Mouse (Mus musculus) hindbrain, postnatal 0 days (tissue): ENCODE measurements at regions not wholly inside any gene's neighbourhood (a gene's known extent, or its start where the extent isn't known, plus 50 kb on each side); places are given as distances from the start of the nearest gene placed in this dataset.
A peak's percentile ranks its signal among the peaks of the same experiment; 100 is the strongest.

ENCODE experiments used
- ATAC-seq: fragments of 200-750 bp; cut with Nextera tagmentation; 2 replicates; pipeline ENCODE4 v1.8.0; 2017; ENCODE audit warnings: mild to moderate bottlenecking, moderate TSS enrichment, moderate library complexity
- DNase-seq: peaks from one replicate; pipeline ENCODE4 v3.0.0-alpha.2; 2015; ENCODE audit warnings: low spot score
- H3K27ac ChIP-seq: fragments of 300-500 bp; sonication (generic); 2 replicates; pipeline ENCODE4 v1.5.1; 2014; ENCODE audit warnings: mild to moderate bottlenecking
- H3K27me3 ChIP-seq: fragments of 300-500 bp; sonication (generic); 2 replicates; pipeline ENCODE4 v1.6.1; 2014; ENCODE audit warnings: low read length, mixed read lengths; ENCODE audit not compliant: insufficient read depth
- H3K36me3 ChIP-seq: fragments of 300-500 bp; sonication (generic); 2 replicates; pipeline ENCODE4 v1.6.1; 2014; ENCODE audit warnings: low read length, mixed read lengths; ENCODE audit not compliant: insufficient read depth
- H3K4me1 ChIP-seq: fragments of 300-500 bp; sonication (generic); 2 replicates; pipeline ENCODE4 v1.6.1; 2014; ENCODE audit warnings: antibody characterized with exemption, low read length, mixed read lengths; ENCODE audit not compliant: insufficient read depth
- H3K4me2 ChIP-seq: fragments of 300-500 bp; sonication (generic); 2 replicates; pipeline ENCODE4 v1.6.1; 2014; ENCODE audit warnings: low read depth, mild to moderate bottlenecking, low read length, moderate library complexity, mixed read lengths
- H3K4me3 ChIP-seq: fragments of 300-500 bp; sonication (generic); 2 replicates; pipeline ENCODE4 v1.5.1; 2014; ENCODE audit warnings: low read length
- H3K9ac ChIP-seq: fragments of 300-500 bp; sonication (generic); replicated peaks from 2 replicates; pipeline ENCODE4 v1.6.1; 2014; ENCODE audit warnings: mild to moderate bottlenecking, low read length, moderate library complexity, mixed read lengths
- H3K9me3 ChIP-seq: fragments of 300-500 bp; sonication (generic); 2 replicates; pipeline ENCODE4 v1.6.1; 2016; ENCODE audit warnings: low read length, mixed read lengths
- CTCF ChIP-seq: IDR thresholded peaks from 2 replicates; pipeline ENCODE4 v1.5.1; 2016; ENCODE audit warnings: antibody characterized with exemption, control low read depth, low read depth
- whole genome bisulfite sequencing: fragments of 180-500 bp; shearing (Covaris S2); extraction: QIAGEN DNeasy Blood & Tissue Kit; methylation state at CpG from one replicate; pipeline ENCODE4 v1.1.7; 2014; 5-methylcytosine and 5-hydroxymethylcytosine counted together

GRCm38 (mm10) chr13:39904264-39904663, 457.0 kb downstream of the Ofcc1 start:
- Histone ChIP-seq H3K4me1 (no peaks in the 10 kb centered on the region), H3K4me2 (no peak overlapping the region), H3K9ac (no peak overlapping the region), H3K9me3 (no peaks in the 10 kb centered on the region), H3K36me3 (no peaks in the 10 kb centered on the region), H3K27me3 (no peaks in the 10 kb centered on the region), H3K27ac (no peak overlapping the region), H3K4me3 (no peak overlapping the region)
- ATAC-seq, result 0 out of 2 replicates have a peak, but pooled peaks have one; percentile 61
- no peak for TF ChIP-seq CTCF
- WGBS, result 23% methylated on average over 8 of the region's 8 CpGs
- no peak for DNase-seq

GRCm38 (mm10) chr13:39903319-39903718, 457.9 kb downstream of the Ofcc1 start:
- no peak overlapping the region for H3K27ac ChIP-seq
- no peak overlapping the region for H3K9ac ChIP-seq
- WGBS, result 46% methylated on average over 3 of the region's 3 CpGs
- no peaks in the 10 kb centered on the region for H3K4me1 ChIP-seq
- no peak overlapping the region for H3K4me3 ChIP-seq
- no peak overlapping the region for H3K4me2 ChIP-seq
- DNase-seq (no peak), ATAC-seq (no peak)
- no peaks in the 10 kb centered on the region for H3K36me3 ChIP-seq
- TF ChIP-seq CTCF, result no peak
- H3K9me3 ChIP-seq, result no peaks in the 10 kb centered on the region
- H3K27me3 ChIP-seq, result no peaks in the 10 kb centered on the region

- ATAC-seq (no peak), DNase-seq (no peak)
- Histone ChIP-seq H3K27ac (no peak overlapping the region), H3K4me1 (no peaks in the 10 kb centered on the region), H3K9me3 (no peaks in the 10 kb centered on the region), H3K27me3 (no peaks in the 10 kb centered on the region), H3K4me3 (no peak overlapping the region), H3K9ac (no peak overlapping the region), H3K36me3 (no peaks in the 10 kb centered on the region), H3K4me2 (no peak overlapping the region)
- TF ChIP-seq CTCF, result no peak
- 81% methylated on average over 2 of the region's 2 CpGs for WGBS
Observed at GRCm38 (mm10) chr13:39899332-39899731, 461.9 kb downstream of the Ofcc1 start.

GRCm38 (mm10) chr13:39898412-39898979, 462.8 kb downstream of the Ofcc1 start:
- TF ChIP-seq CTCF, result no peak
- 83% methylated on average over 5 of the region's 5 CpGs for whole genome bisulfite sequencing
- Histone ChIP-seq H3K4me1 (no peaks in the 10 kb centered on the region), H3K4me3 (no peak overlapping the region), H3K27ac (no peak overlapping the region), H3K9ac (no peak overlapping the region), H3K4me2 (no peak overlapping the region), H3K27me3 (no peaks in the 10 kb centered on the region), H3K36me3 (no peaks in the 10 kb centered on the region), H3K9me3 (no peaks in the 10 kb centered on the region)
- ATAC-seq (no peak), DNase-seq (no peak)

- Histone ChIP-seq H3K27ac (no peak overlapping the region), H3K9me3 (no peaks in the 10 kb centered on the region), H3K9ac (no peak overlapping the region), H3K36me3 (no peaks in the 10 kb centered on the region), H3K27me3 (no peaks in the 10 kb centered on the region), H3K4me1 (no peaks in the 10 kb centered on the region), H3K4me2 (no peak overlapping the region), H3K4me3 (no peak overlapping the region)
- ATAC-seq, result no peak
- peak; percentile 28 for TF ChIP-seq CTCF
- WGBS, result 64% methylated on average over 5 of the region's 5 CpGs
- no peak for DNase-seq
Observed at GRCm38 (mm10) chr13:39894159-39894558, 467.1 kb downstream of the Ofcc1 start.

- H3K27ac ChIP-seq, result no peak overlapping the region
- H3K9ac ChIP-seq, result no peak overlapping the region
- no peak for DNase-seq
- WGBS, result 79% methylated on average over 7 of the region's 7 CpGs
- no peaks in the 10 kb centered on the region for H3K9me3 ChIP-seq
- TF ChIP-seq CTCF, result no peak
- H3K4me3 ChIP-seq, result no peak overlapping the region
- H3K36me3 ChIP-seq, result no peaks in the 10 kb centered on the region
- no peak overlapping the region for H3K4me2 ChIP-seq
- no peak for ATAC-seq
- no peaks in the 10 kb centered on the region for H3K4me1 ChIP-seq
- peaks cover 20% of the 10 kb centered on the region; the same call in 1 of the 2 replicates for H3K27me3 ChIP-seq
Observed at GRCm38 (mm10) chr13:39881066-39881465, 480.2 kb downstream of the Ofcc1 start.

- ATAC-seq, result no peak
Observed at GRCm38 (mm10) chr13:39880136-39880535, 481.1 kb downstream of the Ofcc1 start.

More at GRCm38 (mm10) chr13:39880136-39880535, 481.1 kb downstream of the Ofcc1 start:
- Histone ChIP-seq H3K9ac (no peak overlapping the region), H3K27me3 (peaks cover 25% of the 10 kb centered on the region; the same call in 1 of the 2 replicates), H3K4me2 (no peak overlapping the region), H3K27ac (no peak overlapping the region), H3K36me3 (no peaks in the 10 kb centered on the region), H3K9me3 (no peaks in the 10 kb centered on the region), H3K4me3 (no peak overlapping the region), H3K4me1 (no peaks in the 10 kb centered on the region)
- no peak for TF ChIP-seq CTCF
- no peak for DNase-seq
- WGBS, result 72% methylated on average over 2 of the region's 2 CpGs
